Mouse (Mus musculus): Measurements from ENCODE around the gene Ncf2. TPM values are rescaled to one million over a fixed set of nuclear protein-coding genes. Genes with fewer than 3 reads are reported as not detected.

Ncf2 gene
- polyA plus RNA-seq, 1 experiment from 2014 or later, result 3.3 TPM

- ATAC-seq (ENCODE audit: low FRiP score) (no peak), DNase-seq (ENCODE audit: low spot score, missing footprints) (no peak)
- 88% methylated on average over 11 of the region's 11 CpGs for WGBS
- Histone ChIP-seq H3K9me3 (ENCODE audit: control insufficient read depth, low read length) (no peaks in the 10 kb centered on the region), H3K9ac (ENCODE audit: low read length) (no peak overlapping the region), H3K4me2 (no peak overlapping the region), H3K4me3 (ENCODE audit: low read depth, low read length) (no peak overlapping the region), H3K4me1 (ENCODE audit: control insufficient read depth, insufficient read depth, low read length) (no peaks in the 10 kb centered on the region), H3K36me3 (ENCODE audit: control insufficient read depth, insufficient read depth, low read length) (peaks cover 16% of the 10 kb centered on the region), H3K27me3 (ENCODE audit: control insufficient read depth, insufficient read depth, low read length) (no peaks in the 10 kb centered on the region), H3K27ac (ENCODE audit: low read depth, low read length) (no peak overlapping the region)
Observed at GRCm38 (mm10) chr1:152838026-152838702, 38.2 kb downstream of the Ncf2 start.

DNA sequence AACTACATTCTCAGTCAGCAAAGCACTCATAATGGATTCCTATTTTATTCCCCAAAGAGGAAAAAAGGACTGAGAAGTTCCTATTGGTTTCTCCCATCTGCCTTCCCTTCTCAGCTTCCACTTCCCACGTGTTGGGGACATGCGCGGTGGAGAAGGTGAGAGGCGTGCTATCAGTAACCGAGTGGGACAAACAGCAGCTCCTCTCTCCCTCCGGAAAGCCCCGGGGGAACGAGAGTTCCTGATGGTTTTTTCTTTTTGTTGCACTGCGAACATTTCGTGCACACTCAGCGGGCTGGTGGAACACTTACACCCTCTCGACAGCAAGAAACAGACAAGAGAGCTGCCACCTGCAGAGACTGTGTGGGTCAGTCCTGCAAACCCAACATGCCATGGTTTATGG, 38.8 kb downstream of the Ncf2 start:
- peaks cover 16% of the 10 kb centered on the region for H3K36me3 ChIP-seq (ENCODE audit: control insufficient read depth, insufficient read depth, low read length)
- H3K4me3 ChIP-seq (ENCODE audit: low read depth, low read length), result no peak overlapping the region
- no peak overlapping the region for H3K9ac ChIP-seq (ENCODE audit: low read length)
- DNase-seq (ENCODE audit: low spot score, missing footprints) (no peak), ATAC-seq (ENCODE audit: low FRiP score) (no peak)
- no peak overlapping the region for H3K4me2 ChIP-seq
- H3K4me1 ChIP-seq (ENCODE audit: control insufficient read depth, insufficient read depth, low read length), result no peaks in the 10 kb centered on the region
- no peak overlapping the region for H3K27ac ChIP-seq (ENCODE audit: low read depth, low read length)
- no peaks in the 10 kb centered on the region for H3K9me3 ChIP-seq (ENCODE audit: control insufficient read depth, low read length)
- 93% methylated on average over 12 of the region's 12 CpGs for WGBS
- no peaks in the 10 kb centered on the region for H3K27me3 ChIP-seq (ENCODE audit: control insufficient read depth, insufficient read depth, low read length)

DNA sequence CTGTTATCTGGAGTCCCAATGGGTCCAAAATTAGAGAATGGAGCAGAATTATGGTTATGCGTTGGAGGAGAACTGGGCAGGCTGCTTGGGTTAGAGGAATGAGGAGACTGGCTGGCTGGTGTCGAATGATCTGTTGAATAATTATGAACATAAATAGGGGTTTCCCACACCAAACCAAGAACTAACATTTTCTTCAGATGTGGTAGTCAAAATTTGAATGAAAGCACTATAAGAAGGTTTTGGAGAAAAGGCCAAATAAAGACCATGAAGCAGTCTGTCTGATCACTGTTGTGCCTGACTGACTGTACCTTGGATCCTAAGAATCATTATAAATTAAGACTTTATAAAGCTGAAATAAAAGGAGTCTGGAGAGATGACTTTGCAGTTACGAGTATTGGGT, 40.3 kb downstream of the Ncf2 start:
- H3K9me3 ChIP-seq (ENCODE audit: control insufficient read depth, low read length), result no peaks in the 10 kb centered on the region
- no peak overlapping the region for H3K27ac ChIP-seq (ENCODE audit: low read depth, low read length)
- no peak overlapping the region for H3K9ac ChIP-seq (ENCODE audit: low read length)
- WGBS, result 95% methylated on average over 3 of the region's 3 CpGs
- H3K36me3 ChIP-seq (ENCODE audit: control insufficient read depth, insufficient read depth, low read length), result peaks cover 24% of the 10 kb centered on the region
- H3K4me1 ChIP-seq (ENCODE audit: control insufficient read depth, insufficient read depth, low read length), result no peaks in the 10 kb centered on the region
- H3K4me3 ChIP-seq (ENCODE audit: low read depth, low read length), result no peak overlapping the region
- DNase-seq (ENCODE audit: low spot score, missing footprints) (no peak), ATAC-seq (ENCODE audit: low FRiP score) (no peak)
- H3K27me3 ChIP-seq (ENCODE audit: control insufficient read depth, insufficient read depth, low read length), result no peaks in the 10 kb centered on the region
- H3K4me2 ChIP-seq, result no peak overlapping the region

GRCm38 (mm10) chr1:152841057-152841456, 41.1 kb downstream of the Ncf2 start:
- Histone ChIP-seq H3K27me3 (ENCODE audit: control insufficient read depth, insufficient read depth, low read length) (no peaks in the 10 kb centered on the region), H3K4me1 (ENCODE audit: control insufficient read depth, insufficient read depth, low read length) (no peaks in the 10 kb centered on the region), H3K9ac (ENCODE audit: low read length) (no peak overlapping the region), H3K36me3 (ENCODE audit: control insufficient read depth, insufficient read depth, low read length) (peaks cover 24% of the 10 kb centered on the region), H3K4me3 (ENCODE audit: low read depth, low read length) (no peak overlapping the region), H3K9me3 (ENCODE audit: control insufficient read depth, low read length) (no peaks in the 10 kb centered on the region), H3K27ac (ENCODE audit: low read depth, low read length) (no peak overlapping the region), H3K4me2 (no peak overlapping the region)
- WGBS, result 88% methylated on average over 2 of the region's 2 CpGs
- DNase-seq (ENCODE audit: low spot score, missing footprints), result no peak
- ATAC-seq (ENCODE audit: low FRiP score), result no peak

- H3K36me3 ChIP-seq (ENCODE audit: control insufficient read depth, insufficient read depth, low read length), result peaks cover 29% of the 10 kb centered on the region
- WGBS, result 87% methylated on average over 1 of the region's 1 CpGs
- DNase-seq (ENCODE audit: low spot score, missing footprints), result no peak
Observed at GRCm38 (mm10) chr1:152844634-152845033, 44.6 kb downstream of the Ncf2 start.

DNA sequence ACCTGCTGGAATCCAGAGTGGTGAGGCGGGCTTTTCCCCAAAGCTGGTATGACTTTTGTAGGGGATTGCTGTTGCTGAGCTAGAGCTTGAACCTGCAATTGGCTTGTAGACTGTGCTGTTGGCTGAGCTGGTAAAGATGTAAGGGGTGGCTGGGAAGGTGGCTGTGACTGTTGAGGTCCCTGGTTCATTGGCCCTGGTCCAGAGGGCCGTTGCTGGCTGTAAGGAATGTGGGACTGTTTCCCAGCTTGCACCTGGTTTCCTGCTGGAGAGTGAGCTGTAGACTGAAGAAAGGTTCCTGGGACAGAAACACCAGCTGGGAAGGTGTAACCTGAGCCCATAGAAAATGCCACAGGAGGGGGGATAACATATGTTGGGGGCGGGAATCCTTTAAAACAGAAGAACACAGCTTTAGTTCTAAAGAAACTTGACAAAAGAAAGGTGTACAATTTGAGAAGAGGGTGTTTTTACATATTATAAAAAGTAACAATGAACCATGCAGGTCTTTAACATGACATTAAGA, 45.3 kb downstream of the Ncf2 start:
- Histone ChIP-seq H3K9me3 (ENCODE audit: control insufficient read depth, low read length) (no peaks in the 10 kb centered on the region), H3K4me2 (no peak overlapping the region), H3K27ac (ENCODE audit: low read depth, low read length) (no peak overlapping the region), H3K9ac (ENCODE audit: low read length) (no peak overlapping the region), H3K27me3 (ENCODE audit: control insufficient read depth, insufficient read depth, low read length) (no peaks in the 10 kb centered on the region), H3K36me3 (ENCODE audit: control insufficient read depth, insufficient read depth, low read length) (peaks cover 25% of the 10 kb centered on the region), H3K4me3 (ENCODE audit: low read depth, low read length) (no peak overlapping the region), H3K4me1 (ENCODE audit: control insufficient read depth, insufficient read depth, low read length) (no peaks in the 10 kb centered on the region)
- DNase-seq (ENCODE audit: low spot score, missing footprints), result no peak
- 91% methylated on average over 3 of the region's 3 CpGs for WGBS
- ATAC-seq (ENCODE audit: low FRiP score), result no peak

More at GRCm38 (mm10) chr1:152844634-152845033, 44.6 kb downstream of the Ncf2 start:
- no peak overlapping the region for H3K9ac ChIP-seq (ENCODE audit: low read length)
- no peak overlapping the region for H3K4me2 ChIP-seq
- no peaks in the 10 kb centered on the region for H3K9me3 ChIP-seq (ENCODE audit: control insufficient read depth, low read length)
- H3K27ac ChIP-seq (ENCODE audit: low read depth, low read length), result no peak overlapping the region
- no peak for ATAC-seq (ENCODE audit: low FRiP score)
- H3K4me1 ChIP-seq (ENCODE audit: control insufficient read depth, insufficient read depth, low read length), result no peaks in the 10 kb centered on the region
- H3K27me3 ChIP-seq (ENCODE audit: control insufficient read depth, insufficient read depth, low read length), result no peaks in the 10 kb centered on the region
- H3K4me3 ChIP-seq (ENCODE audit: low read depth, low read length), result no peak overlapping the region

- Histone ChIP-seq H3K9me3 (ENCODE audit: control insufficient read depth, low read length) (no peaks in the 10 kb centered on the region), H3K36me3 (ENCODE audit: control insufficient read depth, insufficient read depth, low read length) (peaks cover 23% of the 10 kb centered on the region), H3K27me3 (ENCODE audit: control insufficient read depth, insufficient read depth, low read length) (no peaks in the 10 kb centered on the region), H3K4me3 (ENCODE audit: low read depth, low read length) (no peak overlapping the region), H3K4me1 (ENCODE audit: control insufficient read depth, insufficient read depth, low read length) (no peaks in the 10 kb centered on the region), H3K9ac (ENCODE audit: low read length) (no peak overlapping the region), H3K27ac (ENCODE audit: low read depth, low read length) (no peak overlapping the region), H3K4me2 (no peak overlapping the region)
- DNase-seq (ENCODE audit: low spot score, missing footprints) (no peak), ATAC-seq (ENCODE audit: low FRiP score) (no peak)
- WGBS, result 93% methylated on average over 2 of the region's 2 CpGs
Observed at GRCm38 (mm10) chr1:152846856-152847255, 46.9 kb downstream of the Ncf2 start.

- Histone ChIP-seq H3K9me3 (ENCODE audit: control insufficient read depth, low read length) (no peaks in the 10 kb centered on the region), H3K27me3 (ENCODE audit: control insufficient read depth, insufficient read depth, low read length) (no peaks in the 10 kb centered on the region), H3K27ac (ENCODE audit: low read depth, low read length) (no peak overlapping the region), H3K4me3 (ENCODE audit: low read depth, low read length) (no peak overlapping the region), H3K9ac (ENCODE audit: low read length) (no peak overlapping the region), H3K4me2 (no peak overlapping the region), H3K36me3 (ENCODE audit: control insufficient read depth, insufficient read depth, low read length) (peaks cover 2% of the 10 kb centered on the region; the same call in 1 of the 2 replicates), H3K4me1 (ENCODE audit: control insufficient read depth, insufficient read depth, low read length) (0 out of 2 replicates have a peak, but pooled peaks cover 3% of the 10 kb centered on the region)
- 93% methylated on average over 6 of the region's 6 CpGs for WGBS
- DNase-seq (ENCODE audit: low spot score, missing footprints) (no peak), ATAC-seq (ENCODE audit: low FRiP score) (no peak)
Observed at GRCm38 (mm10) chr1:152869901-152870300, 69.9 kb downstream of the Ncf2 start.

DNA sequence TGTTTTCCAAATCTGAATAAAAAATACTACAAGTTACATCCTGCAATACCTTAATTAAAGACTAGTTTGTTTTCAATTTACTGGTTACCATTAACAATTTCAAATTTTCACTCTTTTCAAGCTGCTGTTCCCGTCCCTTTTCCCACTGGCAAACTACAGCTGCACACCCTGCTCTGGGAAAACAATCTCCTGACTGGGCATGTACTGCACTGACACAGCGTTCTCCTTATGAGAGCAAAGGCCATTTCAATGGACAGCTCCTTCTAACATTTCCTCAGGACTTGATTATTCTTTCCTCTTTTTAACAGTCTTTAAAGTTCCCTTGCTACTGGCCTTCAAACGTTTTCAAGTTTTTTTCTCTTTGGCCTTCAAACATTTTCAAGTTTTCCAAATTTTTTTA, 71.0 kb downstream of the Ncf2 start:
- no peak for ATAC-seq (ENCODE audit: low FRiP score)
- Histone ChIP-seq H3K4me2 (no peak overlapping the region), H3K27ac (ENCODE audit: low read depth, low read length) (no peak overlapping the region), H3K36me3 (ENCODE audit: control insufficient read depth, insufficient read depth, low read length) (no peaks in the 10 kb centered on the region), H3K4me3 (ENCODE audit: low read depth, low read length) (no peak overlapping the region), H3K9me3 (ENCODE audit: control insufficient read depth, low read length) (no peaks in the 10 kb centered on the region), H3K27me3 (ENCODE audit: control insufficient read depth, insufficient read depth, low read length) (no peaks in the 10 kb centered on the region), H3K4me1 (ENCODE audit: control insufficient read depth, insufficient read depth, low read length) (0 out of 2 replicates have a peak, but pooled peaks cover 3% of the 10 kb centered on the region), H3K9ac (ENCODE audit: low read length) (no peak overlapping the region)
- 85% methylated on average over 3 of the region's 3 CpGs for WGBS
- no peak for DNase-seq (ENCODE audit: low spot score, missing footprints)

Data from midbrain, embryonic 11.5 days (tissue).